Mouse (Mus musculus) embryonic facial prominence, embryonic 14.5 days (tissue): Measurements from ENCODE around the gene Fcgrt. TPM values are rescaled to one million over a fixed set of nuclear protein-coding genes. Genes with fewer than 3 reads are reported as not detected.
A peak's percentile ranks its signal among the peaks of the same experiment; 100 is the strongest.

Experiments used
- ATAC-seq: fragments of 200-750 bp; cut with Nextera tagmentation; 2 replicates; pipeline ENCODE4 v1.8.0; 2017; ENCODE audit warnings: low read depth, moderate number of reproducible peaks, moderate TSS enrichment
- DNase-seq: peaks from one replicate; pipeline ENCODE4 v3.0.0-alpha.2; 2015; ENCODE audit warnings: low spot score
- H3K27ac ChIP-seq: fragments of 300-500 bp; sonication (generic); replicated peaks from 2 replicates; pipeline ENCODE4 v1.5.1; 2014; ENCODE audit warnings: low read depth, mild to moderate bottlenecking, low read length, moderate library complexity
- H3K27me3 ChIP-seq: fragments of 300-500 bp; sonication (generic); replicated peaks from 2 replicates; pipeline ENCODE4 v1.6.1; 2014; ENCODE audit warnings: low read length; ENCODE audit not compliant: control insufficient read depth, insufficient read depth
- H3K36me3 ChIP-seq: fragments of 300-500 bp; sonication (generic); 2 replicates; pipeline ENCODE4 v1.6.1; 2014; ENCODE audit warnings: low read length, mixed read lengths; ENCODE audit not compliant: control insufficient read depth, insufficient read depth
- H3K4me1 ChIP-seq: fragments of 300-500 bp; sonication (generic); 2 replicates; pipeline ENCODE4 v1.6.1; 2014; ENCODE audit warnings: antibody characterized with exemption, low read length; ENCODE audit not compliant: control insufficient read depth, insufficient read depth
- H3K4me2 ChIP-seq: fragments of 300-500 bp; sonication (generic); 2 replicates; pipeline ENCODE4 v1.6.1; 2014; ENCODE audit warnings: low read depth, mild to moderate bottlenecking, low read length, moderate library complexity, mixed read lengths
- H3K4me3 ChIP-seq: fragments of 300-500 bp; sonication (generic); 2 replicates; pipeline ENCODE4 v1.5.1; 2014; ENCODE audit warnings: low read depth, mild to moderate bottlenecking, low read length
- H3K9ac ChIP-seq: fragments of 300-500 bp; sonication (generic); 2 replicates; pipeline ENCODE4 v1.6.1; 2014; ENCODE audit warnings: low read depth, mild to moderate bottlenecking, low read length, moderate library complexity, mixed read lengths
- H3K9me3 ChIP-seq: fragments of 300-500 bp; sonication (generic); 2 replicates; pipeline ENCODE4 v1.6.1; 2016; ENCODE audit warnings: low read length; ENCODE audit not compliant: control insufficient read depth
- WGBS: fragments of 180-500 bp; shearing (Covaris S2); extraction: QIAGEN DNeasy Blood & Tissue Kit; methylation state at CpG from one replicate; pipeline ENCODE4 v1.1.7; 2014; 5-methylcytosine and 5-hydroxymethylcytosine counted together
- polyA plus RNA-seq: library from polyadenylated mRNA; unstranded; fragments of >200 nt; fragmentation: Nextera tagmentation; extraction: Ambion mirVana; gene quantifications from 2 replicates; pipeline ENCODE4 v1.2.1, GENCODE M21; 2014

Gene Fcgrt
- polyA plus RNA-seq, 1 experiment from 2014 or later, result 129 TPM

DNA sequence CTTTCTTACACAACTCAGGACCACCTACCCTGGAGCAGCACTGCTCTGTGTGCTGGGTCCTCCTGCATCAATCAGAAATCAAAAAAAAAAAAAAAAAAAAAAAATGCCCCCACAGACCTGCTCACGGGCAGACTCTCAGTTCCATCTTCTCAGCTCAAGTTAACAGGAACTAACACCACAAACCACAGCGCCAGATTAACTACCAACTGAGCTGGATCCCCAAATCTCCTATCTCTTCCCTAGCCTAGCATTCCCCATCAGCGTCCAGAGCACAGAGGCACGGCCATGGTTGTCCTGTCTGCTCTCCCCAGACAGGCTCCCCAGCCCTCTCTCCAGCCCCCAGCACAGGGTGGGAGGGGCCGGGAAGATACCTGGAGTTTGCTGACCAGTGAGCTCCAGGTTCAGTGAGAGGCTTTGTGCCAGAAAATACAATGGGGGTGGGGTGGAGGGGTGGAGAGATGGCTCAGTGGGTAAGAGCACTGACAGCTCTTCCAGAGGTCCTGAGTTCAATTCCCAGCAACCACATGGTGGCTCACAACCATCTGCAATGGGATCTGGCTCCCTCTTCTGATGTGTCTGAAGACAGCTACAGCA, 3.5 kb upstream of the Fcgrt start:
- no peak for DNase-seq
- ATAC-seq, result no peak
- Histone ChIP-seq H3K27ac (no peak overlapping the region), H3K4me1 (peaks cover 10% of the 10 kb centered on the region), H3K4me2 (no peak overlapping the region), H3K9me3 (no peaks in the 10 kb centered on the region), H3K9ac (no peak overlapping the region), H3K36me3 (no peaks in the 10 kb centered on the region), H3K4me3 (no peak overlapping the region), H3K27me3 (no peaks in the 10 kb centered on the region)
- WGBS, result 53% methylated on average over 5 of the region's 5 CpGs

DNA sequence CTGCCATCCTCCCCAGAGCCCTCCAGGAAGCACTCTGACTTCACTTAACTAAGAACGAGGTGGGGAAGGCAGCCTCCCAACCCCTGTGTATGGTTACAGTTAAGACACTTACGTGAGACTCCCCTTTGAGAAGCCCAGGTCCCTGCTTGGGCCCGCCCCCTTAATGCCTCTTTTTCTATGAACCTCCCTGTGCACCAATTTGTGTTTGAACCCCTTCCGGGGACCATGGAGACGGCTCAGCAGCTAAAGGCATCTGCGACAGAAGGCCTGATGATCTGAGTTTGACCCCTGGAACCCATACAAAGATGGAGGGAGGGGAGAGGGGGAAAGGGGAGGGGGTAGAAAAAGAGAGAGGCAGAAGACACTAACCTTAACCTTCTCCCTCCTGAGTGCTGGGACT, 2.8 kb upstream of the Fcgrt start:
- 49% methylated on average over 6 of the region's 6 CpGs for WGBS
- Histone ChIP-seq H3K4me1 (peaks cover 10% of the 10 kb centered on the region), H3K27ac (no peak overlapping the region), H3K36me3 (no peaks in the 10 kb centered on the region), H3K9ac (no peak overlapping the region), H3K9me3 (no peaks in the 10 kb centered on the region), H3K27me3 (no peaks in the 10 kb centered on the region), H3K4me3 (no peak overlapping the region), H3K4me2 (no peak overlapping the region)
- ATAC-seq, result no peak
- no peak for DNase-seq

DNA sequence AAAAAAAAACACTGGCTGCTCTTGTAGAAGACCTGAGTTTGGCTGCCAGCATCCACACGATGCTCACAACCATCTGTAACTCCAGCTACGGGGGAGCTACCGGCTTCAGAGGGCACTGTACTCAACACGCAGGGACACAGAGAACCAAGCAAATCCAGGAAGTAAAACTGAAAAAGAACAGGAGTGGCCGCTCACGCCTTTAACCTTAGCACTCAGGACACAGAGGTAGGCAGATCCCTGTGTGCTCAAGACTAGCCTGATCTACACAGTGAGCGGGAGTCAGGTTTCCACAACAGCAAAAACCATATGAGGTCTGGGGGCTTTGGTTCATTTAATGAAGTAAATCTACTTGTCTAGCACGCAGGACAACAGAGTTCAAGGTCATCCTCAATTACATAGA, 1.8 kb upstream of the Fcgrt start:
- Histone ChIP-seq H3K27ac (no peak overlapping the region), H3K36me3 (no peaks in the 10 kb centered on the region), H3K4me3 (no peak overlapping the region), H3K27me3 (no peaks in the 10 kb centered on the region), H3K4me1 (peaks cover 10% of the 10 kb centered on the region), H3K9ac (no peak overlapping the region), H3K4me2 (no peak overlapping the region), H3K9me3 (no peaks in the 10 kb centered on the region)
- 66% methylated on average over 8 of the region's 8 CpGs for WGBS
- ATAC-seq, result no peak
- no peak for DNase-seq

- no peaks in the 10 kb centered on the region for H3K9me3 ChIP-seq
- peaks cover 10% of the 10 kb centered on the region for H3K4me1 ChIP-seq
- H3K36me3 ChIP-seq, result no peaks in the 10 kb centered on the region
- ATAC-seq (no peak), DNase-seq (no peak)
- H3K4me3 ChIP-seq, result no peak overlapping the region
- no peak overlapping the region for H3K4me2 ChIP-seq
- H3K27ac ChIP-seq, result no peak overlapping the region
- H3K9ac ChIP-seq, result no peak overlapping the region
- H3K27me3 ChIP-seq, result no peaks in the 10 kb centered on the region
- 80% methylated on average over 5 of the region's 5 CpGs for WGBS
Observed at GRCm38 (mm10) chr7:45104941-45105340, 1.3 kb upstream of the Fcgrt start.

GRCm38 (mm10) chr7:45102940-45103585, 588 bp downstream of the Fcgrt start:
- Histone ChIP-seq H3K27ac (peak overlapping the region; percentile 96), H3K4me1 (peaks cover 10% of the 10 kb centered on the region), H3K4me2 (peak overlapping the region; percentile 69), H3K27me3 (no peaks in the 10 kb centered on the region), H3K9ac (peak overlapping the region; percentile 69), H3K36me3 (0 out of 2 replicates have a peak, but pooled peaks cover 2% of the 10 kb centered on the region), H3K4me3 (peak overlapping the region; percentile 40), H3K9me3 (no peaks in the 10 kb centered on the region)
- 56% methylated on average over 9 of the region's 9 CpGs for WGBS
- peak; percentile 32 for ATAC-seq
- no peak for DNase-seq

DNA sequence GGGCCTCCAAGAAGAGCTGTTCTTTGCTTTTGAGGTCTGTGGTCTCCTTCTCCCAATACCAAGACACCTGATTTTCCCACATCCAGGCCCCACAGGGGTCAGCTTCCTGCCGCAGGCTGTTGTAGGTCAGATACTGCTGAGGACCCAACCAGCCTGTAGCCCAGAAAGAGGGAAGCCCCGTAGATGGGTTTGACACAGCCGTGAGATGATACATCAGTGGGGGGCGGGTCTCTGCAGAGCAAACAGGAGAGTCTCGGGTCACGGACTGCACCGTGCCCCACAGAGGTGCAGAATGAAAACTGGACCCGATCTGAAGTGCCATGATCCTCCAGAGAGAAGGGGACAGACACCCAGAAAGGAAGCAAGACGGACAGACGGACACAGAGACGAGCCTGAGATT, 1.2 kb downstream of the Fcgrt start:
- WGBS, result 87% methylated on average over 11 of the region's 11 CpGs
- Histone ChIP-seq H3K27ac (peak overlapping the region; percentile 96; the same call in 1 of the 2 replicates), H3K27me3 (no peaks in the 10 kb centered on the region), H3K4me3 (peak overlapping the region; percentile 40), H3K9ac (no peak overlapping the region), H3K36me3 (peaks cover 5% of the 10 kb centered on the region; the same call in 1 of the 2 replicates), H3K4me1 (peaks cover 10% of the 10 kb centered on the region), H3K9me3 (no peaks in the 10 kb centered on the region), H3K4me2 (peak overlapping the region; percentile 69)
- DNase-seq, result no peak
- no peak for ATAC-seq

DNA sequence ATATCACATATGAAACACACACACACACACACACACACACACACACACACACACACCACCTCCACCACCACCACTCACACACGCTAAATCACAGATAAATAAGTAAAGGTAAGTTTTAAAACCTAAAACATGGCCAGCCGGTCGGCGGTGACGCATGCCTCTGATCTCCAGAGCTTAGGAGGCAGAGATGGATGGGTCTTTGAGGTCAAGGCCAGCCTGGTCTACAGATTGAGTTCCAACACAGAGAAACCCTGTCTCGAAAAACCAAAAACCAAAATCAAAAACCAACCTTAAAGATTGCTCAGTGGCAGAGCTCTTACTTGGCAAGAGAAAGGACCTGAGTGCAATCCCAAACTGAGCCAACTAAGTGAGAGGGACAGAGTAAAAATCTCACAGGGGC, 3.6 kb downstream of the Fcgrt start:
- no peak for ATAC-seq
- no peak for DNase-seq
- H3K4me2 ChIP-seq, result no peak overlapping the region
- WGBS, result 84% methylated on average over 6 of the region's 6 CpGs
- no peak overlapping the region for H3K4me3 ChIP-seq
- no peaks in the 10 kb centered on the region for H3K27me3 ChIP-seq
- H3K9me3 ChIP-seq, result no peaks in the 10 kb centered on the region
- H3K9ac ChIP-seq, result no peak overlapping the region
- H3K27ac ChIP-seq, result no peak overlapping the region
- peaks cover 16% of the 10 kb centered on the region for H3K36me3 ChIP-seq
- H3K4me1 ChIP-seq, result peaks cover 10% of the 10 kb centered on the region

DNA sequence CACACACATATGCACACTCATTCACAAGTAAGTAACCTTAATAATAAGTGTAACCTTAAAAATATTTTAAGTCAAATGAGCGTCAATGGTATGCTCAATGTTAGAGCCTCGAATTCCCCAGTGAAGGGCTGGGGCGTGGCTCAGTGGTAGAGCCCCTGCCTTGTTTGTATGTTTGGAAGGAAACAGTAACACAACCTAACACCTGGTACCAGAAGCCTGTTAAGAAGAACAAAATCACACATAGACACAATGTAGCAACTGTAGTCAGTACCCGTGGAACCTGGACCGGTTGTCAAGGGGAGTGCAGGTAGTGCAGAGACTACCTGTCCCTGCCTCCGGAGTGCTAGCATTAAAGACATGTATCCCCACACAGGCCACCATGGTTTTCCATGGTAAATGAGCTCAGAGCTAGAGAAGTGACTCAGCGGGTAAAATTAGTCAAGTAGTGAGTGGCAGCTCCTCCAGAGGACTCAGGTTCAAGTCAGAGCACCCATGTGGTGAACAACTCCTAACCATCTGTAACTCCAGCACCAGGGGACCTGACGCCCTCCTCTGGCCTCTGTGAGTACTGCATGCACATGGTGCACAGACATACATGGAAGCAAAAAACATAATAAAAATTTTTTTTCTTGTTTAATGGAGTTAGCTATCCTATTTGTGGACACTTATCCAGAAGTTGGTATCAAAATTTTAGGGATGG, 5.0 kb downstream of the Fcgrt start:
- Histone ChIP-seq H3K9me3 (no peaks in the 10 kb centered on the region), H3K27me3 (no peaks in the 10 kb centered on the region), H3K4me3 (no peak overlapping the region), H3K27ac (no peak overlapping the region), H3K4me2 (no peak overlapping the region), H3K9ac (no peak overlapping the region), H3K36me3 (peaks cover 16% of the 10 kb centered on the region), H3K4me1 (peaks cover 10% of the 10 kb centered on the region)
- WGBS, result 91% methylated on average over 8 of the region's 8 CpGs
- DNase-seq (no peak), ATAC-seq (no peak)
